In the genomic region with DNA sequence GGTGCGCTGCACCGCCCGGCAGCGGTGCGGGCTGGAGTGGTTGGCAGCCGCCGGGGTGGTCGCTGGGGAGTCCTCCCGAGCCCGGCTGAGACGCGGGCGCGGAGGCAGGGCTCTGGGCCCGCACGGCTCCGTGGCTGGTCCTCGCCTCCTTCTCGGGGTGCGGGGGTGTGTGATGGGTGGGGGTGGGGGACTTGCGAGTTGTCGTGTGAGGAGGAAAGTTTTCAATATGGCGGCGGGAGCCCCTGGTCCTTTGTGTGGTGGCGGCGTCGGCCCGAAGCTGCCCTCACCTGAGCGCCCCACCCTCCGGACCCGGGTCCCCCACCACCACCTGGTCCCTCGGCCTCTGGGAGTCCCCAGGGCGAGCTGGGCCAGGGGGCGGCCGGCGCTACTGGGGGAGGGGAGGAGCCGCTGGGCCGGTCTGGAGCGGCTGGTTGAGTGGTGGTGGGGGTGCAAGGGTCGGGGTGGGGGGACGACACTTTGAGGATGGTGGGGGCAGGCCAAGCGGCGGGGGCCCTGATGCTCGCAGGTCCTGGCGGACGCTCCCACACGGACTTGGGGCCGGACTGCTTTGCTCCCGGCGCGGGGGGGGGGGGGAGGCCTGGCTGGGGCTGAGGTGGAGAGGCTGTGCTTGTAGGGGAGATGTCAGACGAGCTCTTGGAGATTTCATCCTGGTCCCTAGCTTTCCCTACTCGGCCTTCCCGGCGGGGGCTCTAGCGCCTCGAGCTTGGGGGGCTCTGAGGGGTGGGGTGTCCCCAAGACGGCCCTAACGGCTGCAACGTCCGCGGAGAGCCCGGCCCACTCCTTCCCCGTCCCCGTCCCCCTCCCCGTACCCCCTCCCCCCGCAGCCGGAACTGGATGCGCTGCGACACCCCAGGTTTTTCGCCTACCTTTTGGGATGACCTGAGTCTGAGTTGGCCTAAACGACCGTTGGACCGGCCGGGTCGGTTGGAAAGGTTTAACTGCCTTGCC, we compare ENCODE assay signal across 8 mouse cellular contexts. TPM values are rescaled to one million over a fixed set of nuclear protein-coding genes. Genes with fewer than 3 reads are reported as not detected.
DNase-seq lines count a peak whose midpoint lies in the region; ATAC-seq lines count a peak whose summit lies in the region.

No protein-coding gene starts in this region.

- H3K9me3 ChIP-seq in megakaryocyte, embryonic 14.5 days, result no peaks in the 10 kb centered on the region
- H3K9me3 ChIP-seq in heart, embryonic 10.5 days, result no peaks in the 10 kb centered on the region
- no peaks in the 10 kb centered on the region for H3K9me3 ChIP-seq in liver, embryonic 12.5 days (replicated peaks)
- no peaks in the 10 kb centered on the region for H3K9me3 ChIP-seq in neural tube, embryonic 13.5 days

- H3K4me2 ChIP-seq in liver, embryonic 12.5 days, result peak overlapping the region; percentile 98
- H3K4me2 ChIP-seq in neural tube, embryonic 13.5 days, result peak overlapping the region; percentile 83

- peak overlapping the region; percentile 95 for H3K9ac ChIP-seq in liver, embryonic 12.5 days
- H3K9ac ChIP-seq in neural tube, embryonic 13.5 days, result peak overlapping the region; percentile 98

- peaks cover 41% of the 10 kb centered on the region for H3K4me1 ChIP-seq in megakaryocyte, embryonic 14.5 days
- H3K4me1 ChIP-seq in heart, embryonic 10.5 days, result peaks cover 20% of the 10 kb centered on the region
- H3K4me1 ChIP-seq in liver, embryonic 12.5 days, result peaks cover 57% of the 10 kb centered on the region
- H3K4me1 ChIP-seq in neural tube, embryonic 13.5 days (replicated peaks), result peaks cover 56% of the 10 kb centered on the region

- H3K27me3 ChIP-seq in megakaryocyte, embryonic 14.5 days (replicated peaks), result no peaks in the 10 kb centered on the region
- H3K27me3 ChIP-seq in heart, embryonic 10.5 days (ENCODE audit: insufficient read depth, poor library complexity, severe bottlenecking), result no peaks in the 10 kb centered on the region
- H3K27me3 ChIP-seq in liver, embryonic 12.5 days (replicated peaks), result no peaks in the 10 kb centered on the region
- no peaks in the 10 kb centered on the region for H3K27me3 ChIP-seq in neural tube, embryonic 13.5 days

- no peaks in the 10 kb centered on the region for H3K36me3 ChIP-seq in megakaryocyte, embryonic 14.5 days (replicated peaks; ENCODE audit: low read length)
- no peaks in the 10 kb centered on the region for H3K36me3 ChIP-seq in heart, embryonic 10.5 days
- no peaks in the 10 kb centered on the region for H3K36me3 ChIP-seq in liver, embryonic 12.5 days
- no peaks in the 10 kb centered on the region for H3K36me3 ChIP-seq in neural tube, embryonic 13.5 days

- H3K27ac ChIP-seq in heart, embryonic 10.5 days, result peak overlapping the region; percentile 99
- H3K27ac ChIP-seq in liver, embryonic 12.5 days, result peak overlapping the region; percentile 81
- H3K27ac ChIP-seq in neural tube, embryonic 13.5 days (replicated peaks), result peak overlapping the region; percentile 94

- ATAC-seq in megakaryocyte, adult 5-6 weeks (ENCODE audit: poor library complexity, severe bottlenecking), result no peak
- ATAC-seq in liver, embryonic 12.5 days, result peak; percentile 21; the same call in 1 of the 2 replicates
- peak; percentile 16 for ATAC-seq in neural tube, embryonic 13.5 days (ENCODE audit: low read depth)

- DNase-seq in embryo, embryonic 10 days (ENCODE audit: low spot score), result peak; percentile 42
- DNase-seq in heart, embryonic 10.5 days (ENCODE audit: low spot score), result no peak
- DNase-seq in kidney, adult 9 months, result peak; percentile 15
- DNase-seq in thymus, adult 18-20 months, result peak; percentile 21 to 44

- H3K4me3 ChIP-seq in megakaryocyte, embryonic 14.5 days (replicated peaks), result peak overlapping the region; percentile 98
- peak overlapping the region; percentile 100 for H3K4me3 ChIP-seq in heart, embryonic 10.5 days
- peak overlapping the region; percentile 89 for H3K4me3 ChIP-seq in liver, embryonic 12.5 days
- H3K4me3 ChIP-seq in neural tube, embryonic 13.5 days, result peak overlapping the region; percentile 88

- under 1% methylated on average over 74 of the region's 76 CpGs for WGBS in heart, embryonic 10.5 days
- WGBS in liver, embryonic 12.5 days (ENCODE audit: insufficient replicate concordance), result under 1% methylated on average over 51 of the region's 76 CpGs
- WGBS in neural tube, embryonic 13.5 days, result 1% methylated on average over 61 of the region's 76 CpGs

RNA-seq across cellular contexts. Expression of gene Kdm5b, which starts 1.1 kb away (rescaled TPM):
- polyA plus RNA-seq in megakaryocyte, embryonic 14.5 days (2012; ENCODE audit: insufficient read depth, low replicate concordance), result 0.63 and 1.8 TPM in 2 replicates
- total RNA-seq in megakaryocyte, adult 5-6 weeks (2015), result 7.1 and 9.5 TPM in 2 replicates
- total RNA-seq in megakaryocyte, adult 5-6 weeks (2017), result 7.1 and 10.2 TPM in 2 replicates
- 28.9 and 42.5 TPM in 2 replicates for polyA plus RNA-seq in heart, embryonic 10.5 days (2016; fragmentation: Nextera tagmentation; extraction: Ambion mirVana)
- 16.1 and 16.5 TPM in 2 replicates for polyA plus RNA-seq in liver, embryonic 12.5 days (2016; fragmentation: Nextera tagmentation; extraction: Ambion mirVana)
- polyA plus RNA-seq in neural tube, embryonic 13.5 days (2015; fragmentation: Nextera tagmentation; extraction: Ambion mirVana), result 90.2 and 98.9 TPM in 2 replicates

RNA-seq across cellular contexts. Expression of gene Mgat4e, which starts 11.6 kb away (rescaled TPM):
- not detected in 2 replicates for polyA plus RNA-seq in megakaryocyte, embryonic 14.5 days (2012; ENCODE audit: insufficient read depth, low replicate concordance)
- total RNA-seq in megakaryocyte, adult 5-6 weeks (2015), result not detected in 2 replicates
- total RNA-seq in megakaryocyte, adult 5-6 weeks (2017), result not detected in 2 replicates
- not detected in 2 replicates for polyA plus RNA-seq in heart, embryonic 10.5 days (2016; fragmentation: Nextera tagmentation; extraction: Ambion mirVana)
- not detected in 2 replicates for polyA plus RNA-seq in liver, embryonic 12.5 days (2016; fragmentation: Nextera tagmentation; extraction: Ambion mirVana)
- not detected in 2 replicates for polyA plus RNA-seq in neural tube, embryonic 13.5 days (2015; fragmentation: Nextera tagmentation; extraction: Ambion mirVana)
